Mouse (Mus musculus) right cerebral cortex, postnatal 4 days (tissue): ENCODE measurements around the gene Ube2c.

Experiments
- DNase-seq: peaks from one replicate; pipeline ENCODE4 v3.0.0-alpha.2; 2022

Gene Ube2c

GRCm38 (mm10) chr2:164762593-164762992 lies 7.1 kb upstream of the Ube2c start:
- DNase-seq = no peak

GRCm38 (mm10) chr2:164765841-164766240 lies 3.9 kb upstream of the Ube2c start:
- DNase-seq = no peak

GRCm38 (mm10) chr2:164767812-164768540 lies 1.7 kb upstream of the Ube2c start:
- DNase-seq = no peak

- no peak for DNase-seq
Measured at GRCm38 (mm10) chr2:164770279-164770678, 581 bp downstream of the Ube2c start.

GRCm38 (mm10) chr2:164771123-164771522 lies 1.4 kb downstream of the Ube2c start:
- no peak for DNase-seq

GRCm38 (mm10) chr2:164773229-164773988 lies 3.7 kb downstream of the Ube2c start:
- no peak for DNase-seq

GRCm38 (mm10) chr2:164773989-164774364 lies 4.3 kb downstream of the Ube2c start:
- DNase-seq = no peak

GRCm38 (mm10) chr2:164776130-164776529 lies 6.4 kb downstream of the Ube2c start:
- no peak for DNase-seq

- DNase-seq = no peak
Measured at GRCm38 (mm10) chr2:164776801-164777200, 7.1 kb downstream of the Ube2c start.

GRCm38 (mm10) chr2:164777246-164778014 lies 7.7 kb downstream of the Ube2c start:
- no peak for DNase-seq

GRCm38 (mm10) chr2:164778015-164778287 lies 8.3 kb downstream of the Ube2c start:
- no peak for DNase-seq

GRCm38 (mm10) chr2:164778809-164779208 lies 9.1 kb downstream of the Ube2c start:
- DNase-seq = no peak

GRCm38 (mm10) chr2:164779481-164780086 lies 9.9 kb downstream of the Ube2c start, which contains the start of gene Tnnc2:
Gene Tnnc2, minus strand, starts transcription at chr2:164779967.
- DNase-seq = no peak

- DNase-seq = no peak
Measured at GRCm38 (mm10) chr2:164781876-164782275, 12.2 kb downstream of the Ube2c start.

GRCm38 (mm10) chr2:164783926-164784581 lies 14.4 kb downstream of the Ube2c start:
- no peak for DNase-seq

- no peak for DNase-seq
Measured at GRCm38 (mm10) chr2:164784869-164785420, 15.2 kb downstream of the Ube2c start.

- peak; percentile 77 for DNase-seq
Measured at GRCm38 (mm10) chr2:164785481-164786387, 16.0 kb downstream of the Ube2c start, which contains the start of gene Snx21. Gene Snx21, plus strand, starts transcription at chr2:164785823.

- no peak for DNase-seq
Measured at GRCm38 (mm10) chr2:164786388-164786885, 16.7 kb downstream of the Ube2c start.

GRCm38 (mm10) chr2:164787032-164787431 lies 17.3 kb downstream of the Ube2c start:
- no peak for DNase-seq

GRCm38 (mm10) chr2:164787779-164788178 lies 18.1 kb downstream of the Ube2c start:
- no peak for DNase-seq

- DNase-seq = no peak
Measured at GRCm38 (mm10) chr2:164788411-164788810, 18.7 kb downstream of the Ube2c start.
